Mouse (Mus musculus): Measurements from ENCODE around the gene Clcn1. TPM values are rescaled to one million over a fixed set of nuclear protein-coding genes. Genes with fewer than 3 reads are reported as not detected.

Clcn1 gene
- total and polyA plus RNA-seq, 3 experiments, result 0.11 to 0.45 TPM; not detected in 1

- no peaks in the 10 kb centered on the region for H3K36me3 ChIP-seq (replicated peaks)
- ATAC-seq (ENCODE audit: extremely low read depth, insufficient number of reproducible peaks, low FRiP score, poor library complexity, severe bottlenecking), result no peak
Observed at GRCm38 (mm10) chr6:42324067-42324481, 37.6 kb downstream of the Clcn1 start.

DNA sequence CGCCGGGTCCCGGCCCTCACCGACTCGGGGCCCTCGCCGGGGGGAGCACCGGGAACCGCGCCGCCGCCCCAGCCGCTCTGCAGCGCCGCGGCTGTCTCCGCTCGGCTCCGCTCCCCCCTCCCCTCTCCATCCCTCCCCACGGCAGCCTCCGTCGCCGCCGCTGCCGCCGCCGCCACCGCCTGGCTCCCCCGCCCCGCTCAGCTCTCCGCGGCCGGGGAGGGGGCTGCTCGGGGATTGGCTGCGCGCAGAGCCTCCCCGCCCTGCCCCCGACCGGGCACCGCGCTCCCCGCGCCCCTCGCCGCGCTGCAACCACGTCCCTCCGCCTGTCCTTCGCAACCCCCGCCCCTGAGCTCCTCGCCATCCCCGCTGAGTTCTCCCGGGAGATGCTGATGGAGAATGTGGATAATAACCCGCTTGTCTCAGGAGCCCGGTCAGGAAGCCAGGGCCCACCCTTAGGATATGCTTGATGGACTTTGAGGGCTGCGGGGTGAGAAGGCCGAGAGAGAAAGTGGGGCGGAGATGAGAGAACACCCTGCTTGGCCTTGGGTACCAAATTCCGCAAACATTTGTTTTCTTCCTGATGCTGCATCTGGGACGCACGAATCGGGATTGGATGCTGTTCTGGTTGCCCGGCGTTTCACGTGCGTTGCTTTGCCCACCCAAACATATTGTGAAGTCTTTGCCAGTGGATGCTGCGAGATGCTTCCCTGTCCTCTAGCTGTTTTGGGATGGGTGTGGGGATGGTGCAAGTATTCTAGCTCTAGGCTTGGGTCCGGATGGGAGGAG is 38.2 kb downstream of the Clcn1 start, which contains the start of gene Fam131b:
TSS of gene Fam131b (minus strand) at position 162 of the 786 bp plus-strand sequence.
- H3K36me3 ChIP-seq (replicated peaks), result no peaks in the 10 kb centered on the region
- peaks cover 46% of the 10 kb centered on the region for H3K27me3 ChIP-seq (ENCODE audit: insufficient read depth, low read length)
- DNase-seq (ENCODE audit: low spot score) (no peak), ATAC-seq (ENCODE audit: extremely low read depth, insufficient number of reproducible peaks, low FRiP score, poor library complexity, severe bottlenecking) (no peak)
- no peak within 1 kb of the TSS for H3K4me3 ChIP-seq (ENCODE audit: low read depth, low read length)
- TF ChIP-seq POLR2AphosphoS5 (IDR thresholded peaks at IDR 0.05; ENCODE audit: insufficient replicate concordance, low read depth, low read length), result no peak
- no peaks in the 10 kb centered on the region for H3K4me1 ChIP-seq (ENCODE audit: insufficient read depth, low read depth, low read length)
- no peaks in the 10 kb centered on the region for H3K9me3 ChIP-seq (replicated peaks)

More at GRCm38 (mm10) chr6:42324067-42324481, 37.6 kb downstream of the Clcn1 start:
- Histone ChIP-seq H3K4me1 (ENCODE audit: insufficient read depth, low read depth, low read length) (no peaks in the 10 kb centered on the region), H3K27me3 (ENCODE audit: insufficient read depth, low read length) (peaks cover 46% of the 10 kb centered on the region), H3K9me3 (replicated peaks) (no peaks in the 10 kb centered on the region), H3K4me3 (ENCODE audit: low read depth, low read length) (no peak overlapping the region)
- DNase-seq (ENCODE audit: low spot score), result no peak
- TF ChIP-seq TAL1 (conservative IDR thresholded peaks at IDR 0.05; ENCODE audit: low read depth, low read length) (no peak), CTCF (IDR thresholded peaks at IDR 0.05; ENCODE audit: low read depth, low read length) (no peak), GATA2 (IDR thresholded peaks at IDR 0.05; ENCODE audit: borderline replicate concordance, low read depth, low read length) (no peak), GATA1 (IDR thresholded peaks at IDR 0.05; ENCODE audit: borderline replicate concordance, low read length) (no peak), POLR2AphosphoS5 (IDR thresholded peaks at IDR 0.05; ENCODE audit: insufficient replicate concordance, low read depth, low read length) (no peak)

- H3K4me1 ChIP-seq (ENCODE audit: insufficient read depth, low read depth, low read length), result no peaks in the 10 kb centered on the region
- no peak for ATAC-seq (ENCODE audit: extremely low read depth, insufficient number of reproducible peaks, low FRiP score, poor library complexity, severe bottlenecking)
- no peaks in the 10 kb centered on the region for H3K9me3 ChIP-seq (replicated peaks)
- no peak for DNase-seq (ENCODE audit: low spot score)
- H3K36me3 ChIP-seq (replicated peaks), result no peaks in the 10 kb centered on the region
- TF ChIP-seq CTCF (IDR thresholded peaks at IDR 0.05; ENCODE audit: low read depth, low read length), result peak; percentile 45; the same call in 1 of the 2 replicates
- no peak for TF ChIP-seq POLR2AphosphoS5 (IDR thresholded peaks at IDR 0.05; ENCODE audit: insufficient replicate concordance, low read depth, low read length)
- H3K4me3 ChIP-seq (ENCODE audit: low read depth, low read length), result no peak overlapping the region
- peaks cover 46% of the 10 kb centered on the region for H3K27me3 ChIP-seq (ENCODE audit: insufficient read depth, low read length)
Observed at GRCm38 (mm10) chr6:42325268-42325609, 38.8 kb downstream of the Clcn1 start.

DNA sequence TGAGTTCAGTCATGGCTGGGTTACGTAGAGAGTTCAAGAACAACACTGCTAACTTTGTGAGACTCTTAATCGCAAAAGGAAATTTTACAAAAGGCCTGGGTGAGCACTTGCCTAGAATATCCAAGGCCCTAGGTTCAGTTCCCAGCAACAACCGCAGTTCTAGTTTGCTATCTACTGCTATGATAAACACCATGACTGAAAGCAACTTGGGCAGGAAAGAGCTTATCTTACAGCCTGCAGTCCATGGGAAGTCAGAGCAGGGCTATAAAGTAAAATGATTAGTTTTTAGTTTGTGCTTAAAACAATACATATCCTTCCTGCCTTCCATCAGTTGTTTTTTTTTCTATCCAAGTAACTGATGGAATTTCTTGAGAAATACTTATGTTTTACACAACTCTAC is 40.0 kb downstream of the Clcn1 start:
- Histone ChIP-seq H3K9me3 (replicated peaks) (no peaks in the 10 kb centered on the region), H3K27me3 (ENCODE audit: insufficient read depth, low read length) (peaks cover 41% of the 10 kb centered on the region), H3K36me3 (replicated peaks) (no peaks in the 10 kb centered on the region), H3K4me3 (ENCODE audit: low read depth, low read length) (no peak overlapping the region), H3K4me1 (ENCODE audit: insufficient read depth, low read depth, low read length) (no peaks in the 10 kb centered on the region)
- no peak for DNase-seq (ENCODE audit: low spot score)
- no peak for ATAC-seq (ENCODE audit: extremely low read depth, insufficient number of reproducible peaks, low FRiP score, poor library complexity, severe bottlenecking)
- TF ChIP-seq GATA2 (IDR thresholded peaks at IDR 0.05; ENCODE audit: borderline replicate concordance, low read depth, low read length), result no peak
- TF ChIP-seq TAL1 (conservative IDR thresholded peaks at IDR 0.05; ENCODE audit: low read depth, low read length), result no peak
- TF ChIP-seq POLR2AphosphoS5 (IDR thresholded peaks at IDR 0.05; ENCODE audit: insufficient replicate concordance, low read depth, low read length), result no peak
- TF ChIP-seq GATA1 (IDR thresholded peaks at IDR 0.05; ENCODE audit: borderline replicate concordance, low read length), result no peak
- no peak for TF ChIP-seq CTCF (IDR thresholded peaks at IDR 0.05; ENCODE audit: low read depth, low read length)

- TF ChIP-seq GATA1 (IDR thresholded peaks at IDR 0.05; ENCODE audit: borderline replicate concordance, low read length) (no peak), TAL1 (conservative IDR thresholded peaks at IDR 0.05; ENCODE audit: low read depth, low read length) (no peak), CTCF (IDR thresholded peaks at IDR 0.05; ENCODE audit: low read depth, low read length) (no peak), GATA2 (IDR thresholded peaks at IDR 0.05; ENCODE audit: borderline replicate concordance, low read depth, low read length) (no peak), POLR2AphosphoS5 (IDR thresholded peaks at IDR 0.05; ENCODE audit: insufficient replicate concordance, low read depth, low read length) (no peak)
- no peak overlapping the region for H3K4me3 ChIP-seq (ENCODE audit: low read depth, low read length)
- DNase-seq (ENCODE audit: low spot score) (no peak), ATAC-seq (ENCODE audit: extremely low read depth, insufficient number of reproducible peaks, low FRiP score, poor library complexity, severe bottlenecking) (no peak)
- H3K9me3 ChIP-seq (replicated peaks), result no peaks in the 10 kb centered on the region
- peaks cover 22% of the 10 kb centered on the region for H3K27me3 ChIP-seq (ENCODE audit: insufficient read depth, low read length)
- H3K4me1 ChIP-seq (ENCODE audit: insufficient read depth, low read depth, low read length), result no peaks in the 10 kb centered on the region
- no peaks in the 10 kb centered on the region for H3K36me3 ChIP-seq (replicated peaks)
Observed at GRCm38 (mm10) chr6:42328757-42329156, 42.3 kb downstream of the Clcn1 start.

DNA sequence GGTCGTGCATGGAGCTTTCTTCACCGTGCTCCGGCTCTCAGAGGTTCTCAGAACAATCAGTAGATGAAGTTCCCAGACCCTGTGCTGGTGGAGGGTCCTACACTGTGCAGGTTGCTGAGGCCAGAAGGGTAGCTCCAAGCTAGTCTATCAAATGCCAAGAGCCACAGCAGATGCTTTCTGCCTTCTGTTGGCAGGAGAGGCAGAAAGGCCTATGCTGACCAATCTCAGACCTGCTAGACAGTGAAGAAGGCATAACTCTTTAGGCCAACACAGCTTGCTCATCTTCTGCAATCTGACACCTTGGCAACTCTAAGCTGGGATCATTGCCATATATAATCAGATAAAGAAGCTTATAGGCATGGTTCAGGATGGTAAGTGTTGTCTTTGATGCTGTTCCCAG is 43.7 kb downstream of the Clcn1 start:
- Histone ChIP-seq H3K4me1 (ENCODE audit: insufficient read depth, low read depth, low read length) (no peaks in the 10 kb centered on the region), H3K4me3 (ENCODE audit: low read depth, low read length) (no peak overlapping the region), H3K27me3 (ENCODE audit: insufficient read depth, low read length) (peaks cover 12% of the 10 kb centered on the region; the same call in 1 of the 2 replicates), H3K9me3 (replicated peaks) (no peaks in the 10 kb centered on the region), H3K36me3 (replicated peaks) (no peaks in the 10 kb centered on the region)
- DNase-seq (ENCODE audit: low spot score) (no peak), ATAC-seq (ENCODE audit: extremely low read depth, insufficient number of reproducible peaks, low FRiP score, poor library complexity, severe bottlenecking) (no peak)
- TF ChIP-seq POLR2AphosphoS5 (IDR thresholded peaks at IDR 0.05; ENCODE audit: insufficient replicate concordance, low read depth, low read length) (no peak), CTCF (IDR thresholded peaks at IDR 0.05; ENCODE audit: low read depth, low read length) (no peak), GATA1 (IDR thresholded peaks at IDR 0.05; ENCODE audit: borderline replicate concordance, low read length) (no peak), GATA2 (IDR thresholded peaks at IDR 0.05; ENCODE audit: borderline replicate concordance, low read depth, low read length) (no peak), TAL1 (conservative IDR thresholded peaks at IDR 0.05; ENCODE audit: low read depth, low read length) (no peak)

All from G1E (cell line).